ENCODE assay signal across 8 mouse cellular contexts in genomic region chr3:88684980-88685941, GRCm38 (mm10). TPM values are rescaled to one million over a fixed set of nuclear protein-coding genes. Genes with fewer than 3 reads are reported as not detected.
DNase-seq lines count a peak whose midpoint lies in the region; ATAC-seq and TF ChIP-seq lines count a peak whose summit lies in the region.

Gene Khdc4, plus strand, starts transcription at chr3:88685803.

- peak within 1 kb of the TSS; percentile 98 for H3K27ac ChIP-seq in heart, embryonic 12.5 days (ENCODE audit: poor library complexity, severe bottlenecking)
- H3K27ac ChIP-seq in kidney, postnatal 0 days, result peak within 1 kb of the TSS; percentile 99
- H3K27ac ChIP-seq in liver, embryonic 11.5 days (ENCODE audit: low read depth, low read length), result peak within 1 kb of the TSS; percentile 85
- peak within 1 kb of the TSS; percentile 98 for H3K27ac ChIP-seq in stomach, embryonic 14.5 days (ENCODE audit: low read length)

- ATAC-seq in erythroid progenitor cell, adult 5-6 weeks (replicated peaks; ENCODE audit: low FRiP score, poor library complexity, severe bottlenecking), result peak; percentile 100
- ATAC-seq in heart, embryonic 12.5 days (ENCODE audit: insufficient number of reproducible peaks, low FRiP score), result peak; percentile 99
- peak; percentile 98 for ATAC-seq in kidney, postnatal 0 days (replicated peaks; ENCODE audit: low FRiP score, low read depth)
- peak; percentile 97 for ATAC-seq in liver, embryonic 11.5 days (replicated peaks; ENCODE audit: low FRiP score)
- peak; percentile 97 for ATAC-seq in stomach, embryonic 14.5 days (ENCODE audit: insufficient number of reproducible peaks, insufficient read depth, low FRiP score, low read depth)

- peak within 1 kb of the TSS; percentile 99 for H3K9ac ChIP-seq in heart, embryonic 12.5 days
- peak within 1 kb of the TSS; percentile 95 for H3K9ac ChIP-seq in kidney, postnatal 0 days (ENCODE audit: low read depth, low read length)
- H3K9ac ChIP-seq in liver, embryonic 11.5 days (ENCODE audit: low read depth, low read length), result peak within 1 kb of the TSS; percentile 95
- peak within 1 kb of the TSS; percentile 94 for H3K9ac ChIP-seq in stomach, embryonic 14.5 days (replicated peaks; ENCODE audit: low read depth, low read length)

- no peak for TF ChIP-seq CTCF in kidney, postnatal 0 days (IDR thresholded peaks at IDR 0.05; ENCODE audit: low read depth)

- H3K36me3 ChIP-seq in heart, embryonic 12.5 days, result peaks cover 26% of the 10 kb centered on the region
- peaks cover 12% of the 10 kb centered on the region for H3K36me3 ChIP-seq in kidney, postnatal 0 days (ENCODE audit: insufficient read depth, low read length)
- peaks cover 18% of the 10 kb centered on the region for H3K36me3 ChIP-seq in liver, embryonic 11.5 days (ENCODE audit: control insufficient read depth, insufficient read depth, low read length)
- peaks cover 23% of the 10 kb centered on the region for H3K36me3 ChIP-seq in stomach, embryonic 14.5 days (ENCODE audit: control insufficient read depth, insufficient read depth, low read length)

- peak; percentile 99 for DNase-seq in CD4-positive helper T cell, adult 2 months (ENCODE audit: low read depth, low spot score)
- DNase-seq in brain, embryonic 18.5 days (ENCODE audit: low read depth, low spot score), result peak; percentile 98
- DNase-seq in kidney, postnatal 0 days (ENCODE audit: low spot score), result peak; percentile 99
- peak; percentile 95 for DNase-seq in liver, embryonic 11.5 days (ENCODE audit: low spot score)
- peak; percentile 97 for DNase-seq in naive thymus-derived CD4-positive, alpha-beta T cell, adult 2 months (ENCODE audit: low read depth)

- peaks cover 14% of the 10 kb centered on the region for H3K4me1 ChIP-seq in heart, embryonic 12.5 days (replicated peaks)
- peaks cover 10% of the 10 kb centered on the region; the same call in 1 of the 2 replicates for H3K4me1 ChIP-seq in kidney, postnatal 0 days (replicated peaks; ENCODE audit: insufficient read depth, low read length)
- H3K4me1 ChIP-seq in liver, embryonic 11.5 days (replicated peaks; ENCODE audit: control insufficient read depth, insufficient read depth, low read length), result peaks cover 13% of the 10 kb centered on the region
- H3K4me1 ChIP-seq in stomach, embryonic 14.5 days (ENCODE audit: control insufficient read depth, insufficient read depth, low read length), result peaks cover 11% of the 10 kb centered on the region

- peak within 1 kb of the TSS; percentile 93 for H3K4me3 ChIP-seq in heart, embryonic 12.5 days
- H3K4me3 ChIP-seq in kidney, postnatal 0 days (replicated peaks; ENCODE audit: low read depth, low read length), result peak within 1 kb of the TSS; percentile 94
- H3K4me3 ChIP-seq in liver, embryonic 11.5 days (ENCODE audit: low read depth, low read length), result peak within 1 kb of the TSS; percentile 95
- H3K4me3 ChIP-seq in stomach, embryonic 14.5 days (ENCODE audit: low read depth, low read length), result peak within 1 kb of the TSS; percentile 89

- WGBS in heart, embryonic 12.5 days, result 1% methylated on average over 47 of the region's 47 CpGs
- WGBS in kidney, postnatal 0 days, result under 1% methylated on average over 47 of the region's 47 CpGs
- under 1% methylated on average over 47 of the region's 47 CpGs for WGBS in liver, embryonic 11.5 days
- under 1% methylated on average over 47 of the region's 47 CpGs for WGBS in stomach, embryonic 14.5 days

- H3K4me2 ChIP-seq in heart, embryonic 12.5 days, result peak within 1 kb of the TSS; percentile 91
- H3K4me2 ChIP-seq in kidney, postnatal 0 days (ENCODE audit: low read length), result peak within 1 kb of the TSS; percentile 92
- H3K4me2 ChIP-seq in liver, embryonic 11.5 days, result peak within 1 kb of the TSS; percentile 85
- peak within 1 kb of the TSS; percentile 83 for H3K4me2 ChIP-seq in stomach, embryonic 14.5 days (replicated peaks; ENCODE audit: low read depth, low read length)

- no peaks in the 10 kb centered on the region for H3K27me3 ChIP-seq in heart, embryonic 12.5 days (replicated peaks)
- H3K27me3 ChIP-seq in kidney, postnatal 0 days (ENCODE audit: insufficient read depth, low read length), result no peaks in the 10 kb centered on the region
- no peaks in the 10 kb centered on the region for H3K27me3 ChIP-seq in liver, embryonic 11.5 days (replicated peaks; ENCODE audit: control insufficient read depth, insufficient read depth, low read length)
- no peaks in the 10 kb centered on the region for H3K27me3 ChIP-seq in stomach, embryonic 14.5 days (ENCODE audit: control insufficient read depth, insufficient read depth, low read length)

- H3K9me3 ChIP-seq in heart, embryonic 12.5 days (replicated peaks), result no peaks in the 10 kb centered on the region
- H3K9me3 ChIP-seq in kidney, postnatal 0 days (replicated peaks; ENCODE audit: low read length), result no peaks in the 10 kb centered on the region
- no peaks in the 10 kb centered on the region for H3K9me3 ChIP-seq in liver, embryonic 11.5 days (ENCODE audit: control insufficient read depth, low read length)
- no peaks in the 10 kb centered on the region for H3K9me3 ChIP-seq in stomach, embryonic 14.5 days (ENCODE audit: control insufficient read depth, low read depth, low read length)

RNA-seq across cellular contexts. Expression of gene Khdc4, which starts in this region (rescaled TPM):
- total RNA-seq in erythroid progenitor cell, adult 5-6 weeks (2015; ENCODE audit: low replicate concordance), result 56.9 and 69.2 TPM in 2 replicates
- 37.8 and 62.8 TPM in 2 replicates for total RNA-seq in erythroid progenitor cell, adult 5-6 weeks (2017; ENCODE audit: low replicate concordance)
- 75.3 and 75.6 TPM in 2 replicates for polyA plus RNA-seq in heart, embryonic 12.5 days (2016; fragmentation: Nextera tagmentation; extraction: Ambion mirVana)
- 71.4 and 72.1 TPM in 2 replicates for polyA plus RNA-seq in kidney, postnatal 0 days (2015; fragmentation: Nextera tagmentation; extraction: Ambion mirVana)
- 64.7 and 65.7 TPM in 2 replicates for polyA plus RNA-seq in liver, embryonic 11.5 days (2014; fragmentation: Nextera tagmentation; extraction: Ambion mirVana)
- polyA plus RNA-seq in stomach, embryonic 14.5 days (2014; fragmentation: Nextera tagmentation; extraction: Ambion mirVana), result 81.9 and 90.4 TPM in 2 replicates

Comparison
In these comparisons a context has a peak if more than half of its experiments do, and no peak if none do; other contexts are left out.
1. Peak in every context shown above with its lines: DNase-seq, ATAC-seq, H3K4me3 ChIP-seq and H3K27ac ChIP-seq.